ENCODE assay signal across 8 mouse cellular contexts in genomic region chr7:16844696-16845071, GRCm38 (mm10). TPM values are rescaled to one million over a fixed set of nuclear protein-coding genes. Genes with fewer than 3 reads are reported as not detected.
DNase-seq lines count a peak whose midpoint lies in the region; ATAC-seq and TF ChIP-seq lines count a peak whose summit lies in the region.

No protein-coding gene starts in this region.

- TF ChIP-seq CTCF in spleen, adult 2 months (IDR thresholded peaks at IDR 0.05; ENCODE audit: extremely low read depth, insufficient read depth, insufficient read length, insufficient replicate concordance), result no peak

- H3K4me3 ChIP-seq in spleen, adult 2 months (ENCODE audit: extremely low read depth, insufficient read depth, insufficient read length), result peak overlapping the region; percentile 82
- peak overlapping the region; percentile 86 for H3K4me3 ChIP-seq in heart, embryonic 15.5 days
- H3K4me3 ChIP-seq in liver, embryonic 11.5 days (ENCODE audit: low read depth, low read length), result peak overlapping the region; percentile 74
- peak overlapping the region; percentile 63 for H3K4me3 ChIP-seq in stomach, embryonic 15.5 days (replicated peaks)

- ATAC-seq in heart, embryonic 15.5 days (replicated peaks; ENCODE audit: insufficient number of reproducible peaks, insufficient read depth, low FRiP score, low read depth), result no peak
- no peak for ATAC-seq in liver, embryonic 11.5 days (replicated peaks; ENCODE audit: low FRiP score)
- ATAC-seq in stomach, embryonic 15.5 days (ENCODE audit: insufficient read depth, low FRiP score, low read depth), result no peak

- H3K27me3 ChIP-seq in spleen, adult 2 months (ENCODE audit: control insufficient read depth, insufficient read depth, low read length), result no peaks in the 10 kb centered on the region
- no peaks in the 10 kb centered on the region for H3K27me3 ChIP-seq in heart, embryonic 15.5 days
- no peaks in the 10 kb centered on the region for H3K27me3 ChIP-seq in liver, embryonic 11.5 days (replicated peaks; ENCODE audit: control insufficient read depth, insufficient read depth, low read length)
- H3K27me3 ChIP-seq in stomach, embryonic 15.5 days (replicated peaks), result no peaks in the 10 kb centered on the region

- peak overlapping the region; percentile 97 for H3K27ac ChIP-seq in spleen, adult 2 months (ENCODE audit: insufficient read depth, low read length)
- peak overlapping the region; percentile 88 for H3K27ac ChIP-seq in heart, embryonic 15.5 days
- peak overlapping the region; percentile 43; the same call in 1 of the 2 replicates for H3K27ac ChIP-seq in liver, embryonic 11.5 days (ENCODE audit: low read depth, low read length)
- peak overlapping the region; percentile 73 for H3K27ac ChIP-seq in stomach, embryonic 15.5 days

- no peak for DNase-seq in spleen, adult 2 months (ENCODE audit: low read depth in 1 of 2, low spot score in 2 of 2)
- no peak for DNase-seq in spleen, adult 12 weeks (ENCODE audit: low spot score)
- DNase-seq in liver, embryonic 11.5 days (ENCODE audit: low spot score), result no peak
- no peak for DNase-seq in frontal cortex, postnatal 14 days (ENCODE audit: low spot score in 2 of 2)
- DNase-seq in Muller cell, postnatal 12 days (ENCODE audit: inconsistent ontology term), result no peak
- no peak for DNase-seq in adrenal gland, adult 2 months

- H3K9ac ChIP-seq in heart, embryonic 15.5 days, result peak overlapping the region; percentile 51
- H3K9ac ChIP-seq in liver, embryonic 11.5 days (ENCODE audit: low read depth, low read length), result peak overlapping the region; percentile 58
- peak overlapping the region; percentile 62; the same call in 1 of the 2 replicates for H3K9ac ChIP-seq in stomach, embryonic 15.5 days

- peaks cover 31% of the 10 kb centered on the region for H3K36me3 ChIP-seq in spleen, adult 2 months (ENCODE audit: control insufficient read depth, insufficient read depth, low read length)
- H3K36me3 ChIP-seq in heart, embryonic 15.5 days, result peaks cover 22% of the 10 kb centered on the region
- H3K36me3 ChIP-seq in liver, embryonic 11.5 days (ENCODE audit: control insufficient read depth, insufficient read depth, low read length), result peaks cover 12% of the 10 kb centered on the region
- peaks cover 24% of the 10 kb centered on the region for H3K36me3 ChIP-seq in stomach, embryonic 15.5 days

- H3K9me3 ChIP-seq in heart, embryonic 15.5 days (replicated peaks), result no peaks in the 10 kb centered on the region
- H3K9me3 ChIP-seq in liver, embryonic 11.5 days (ENCODE audit: control insufficient read depth, low read length), result no peaks in the 10 kb centered on the region
- H3K9me3 ChIP-seq in stomach, embryonic 15.5 days, result no peaks in the 10 kb centered on the region

- WGBS in spleen, adult 2 months, result 8% methylated on average over 3 of the region's 3 CpGs
- 51% methylated on average over 3 of the region's 3 CpGs for WGBS in heart, embryonic 15.5 days
- WGBS in liver, embryonic 11.5 days, result 33% methylated on average over 3 of the region's 3 CpGs
- WGBS in stomach, embryonic 15.5 days, result 38% methylated on average over 3 of the region's 3 CpGs

- TF ChIP-seq POLR2A in spleen, adult 2 months (IDR thresholded peaks at IDR 0.05; ENCODE audit: low read depth, low read length), result no peak

- peak overlapping the region; percentile 97 for H3K4me2 ChIP-seq in heart, embryonic 15.5 days
- H3K4me2 ChIP-seq in liver, embryonic 11.5 days, result peak overlapping the region; percentile 100
- peak overlapping the region; percentile 96 for H3K4me2 ChIP-seq in stomach, embryonic 15.5 days

- peaks cover 25% of the 10 kb centered on the region for H3K4me1 ChIP-seq in spleen, adult 2 months (ENCODE audit: control insufficient read depth, insufficient read depth, insufficient read length)
- H3K4me1 ChIP-seq in heart, embryonic 15.5 days (replicated peaks), result peaks cover 34% of the 10 kb centered on the region
- peaks cover 32% of the 10 kb centered on the region for H3K4me1 ChIP-seq in liver, embryonic 11.5 days (replicated peaks; ENCODE audit: control insufficient read depth, insufficient read depth, low read length)
- peaks cover 31% of the 10 kb centered on the region for H3K4me1 ChIP-seq in stomach, embryonic 15.5 days

RNA-seq across cellular contexts. Expression of gene Prkd2, which starts 2.0 kb away (rescaled TPM):
- polyA plus RNA-seq in spleen, adult 2 months (2012; rRNA removed), result 183 and 205 TPM in 2 replicates
- polyA plus RNA-seq in heart, embryonic 15.5 days (2015; fragmentation: Nextera tagmentation; extraction: Ambion mirVana), result 9.9 and 13.3 TPM in 2 replicates
- polyA plus RNA-seq in liver, embryonic 11.5 days (2014; fragmentation: Nextera tagmentation; extraction: Ambion mirVana), result 7.6 and 8.4 TPM in 2 replicates
- 11.6 and 12.2 TPM in 2 replicates for polyA plus RNA-seq in stomach, embryonic 15.5 days (2015; fragmentation: Nextera tagmentation; extraction: Ambion mirVana)
- 10 to 100 TPM; 16.0 to 18.4 TPM for total RNA-seq in adrenal gland, adult 2 months (2021)
- 39.2 and 47.2 TPM in 2 replicates for polyA plus RNA-seq in adrenal gland, adult 2 months (2012; rRNA removed)

RNA-seq across cellular contexts. Expression of gene Fkrp, which starts 28.2 kb away (rescaled TPM):
- polyA plus RNA-seq in spleen, adult 2 months (2012; rRNA removed), result 28.6 and 36.1 TPM in 2 replicates
- 30.8 and 32.7 TPM in 2 replicates for polyA plus RNA-seq in heart, embryonic 15.5 days (2015; fragmentation: Nextera tagmentation; extraction: Ambion mirVana)
- 20.3 and 22.9 TPM in 2 replicates for polyA plus RNA-seq in liver, embryonic 11.5 days (2014; fragmentation: Nextera tagmentation; extraction: Ambion mirVana)
- 28.4 and 29.1 TPM in 2 replicates for polyA plus RNA-seq in stomach, embryonic 15.5 days (2015; fragmentation: Nextera tagmentation; extraction: Ambion mirVana)
- 10 to 100 TPM; 23.9 to 29.5 TPM for total RNA-seq in adrenal gland, adult 2 months (2021)
- polyA plus RNA-seq in adrenal gland, adult 2 months (2012; rRNA removed), result 46.3 and 49.6 TPM in 2 replicates

RNA-seq across cellular contexts. Expression of gene Strn4, which starts 29.0 kb away (rescaled TPM):
- 121 and 148 TPM in 2 replicates for polyA plus RNA-seq in spleen, adult 2 months (2012; rRNA removed)
- 73.9 and 90.0 TPM in 2 replicates for polyA plus RNA-seq in heart, embryonic 15.5 days (2015; fragmentation: Nextera tagmentation; extraction: Ambion mirVana)
- polyA plus RNA-seq in liver, embryonic 11.5 days (2014; fragmentation: Nextera tagmentation; extraction: Ambion mirVana), result 74.8 and 80.9 TPM in 2 replicates
- polyA plus RNA-seq in stomach, embryonic 15.5 days (2015; fragmentation: Nextera tagmentation; extraction: Ambion mirVana), result 87.2 and 89.4 TPM in 2 replicates
- 10 to 100 TPM; 58.9 to 64.1 TPM for total RNA-seq in adrenal gland, adult 2 months (2021)
- polyA plus RNA-seq in adrenal gland, adult 2 months (2012; rRNA removed), result 121 and 138 TPM in 2 replicates

RNA-seq across cellular contexts. Expression of gene Dact3, which starts 30.4 kb away (rescaled TPM):
- 9.2 and 18.1 TPM in 2 replicates for polyA plus RNA-seq in spleen, adult 2 months (2012; rRNA removed)
- 5.8 and 7.0 TPM in 2 replicates for polyA plus RNA-seq in heart, embryonic 15.5 days (2015; fragmentation: Nextera tagmentation; extraction: Ambion mirVana)
- 2.5 and 2.6 TPM in 2 replicates for polyA plus RNA-seq in liver, embryonic 11.5 days (2014; fragmentation: Nextera tagmentation; extraction: Ambion mirVana)
- polyA plus RNA-seq in stomach, embryonic 15.5 days (2015; fragmentation: Nextera tagmentation; extraction: Ambion mirVana), result 3.9 and 4.6 TPM in 2 replicates
- total RNA-seq in adrenal gland, adult 2 months (2021), result 1 to 10 TPM; 2.5 to 5.3 TPM
- polyA plus RNA-seq in adrenal gland, adult 2 months (2012; rRNA removed), result 16.2 and 22.1 TPM in 2 replicates

RNA-seq across cellular contexts. Expression of gene Gng8, which starts 46.9 kb away (rescaled TPM):
- 7.9 and 8.6 TPM in 2 replicates for polyA plus RNA-seq in spleen, adult 2 months (2012; rRNA removed)
- polyA plus RNA-seq in heart, embryonic 15.5 days (2015; fragmentation: Nextera tagmentation; extraction: Ambion mirVana), result 4.2 and 5.2 TPM in 2 replicates
- 1.8 and 3.3 TPM in 2 replicates for polyA plus RNA-seq in liver, embryonic 11.5 days (2014; fragmentation: Nextera tagmentation; extraction: Ambion mirVana)
- 8.9 and 9.8 TPM in 2 replicates for polyA plus RNA-seq in stomach, embryonic 15.5 days (2015; fragmentation: Nextera tagmentation; extraction: Ambion mirVana)
- under 1 TPM; 0.43 to 0.69 TPM for total RNA-seq in adrenal gland, adult 2 months (2021)
- 1.0 and 1.7 TPM in 2 replicates for polyA plus RNA-seq in adrenal gland, adult 2 months (2012; rRNA removed)

Comparison
In these comparisons a context has a peak if more than half of its experiments do, and no peak if none do; other contexts are left out.
1. H3K27ac ChIP-seq: peak in every context shown above with its lines; median percentile 97 in spleen, adult 2 months; 88 in heart, embryonic 15.5 days; 73 in stomach, embryonic 15.5 days; 43 in liver, embryonic 11.5 days.